Mouse (Mus musculus) spleen, adult 2 months (tissue): ENCODE measurements around the gene Dera. TPM values are rescaled to one million over a fixed set of nuclear protein-coding genes. Genes with fewer than 3 reads are reported as not detected.
A peak's percentile ranks its signal among the peaks of the same experiment; 100 is the strongest.
"Not testable (repeated sequence)": the region's sequence is repeated elsewhere in the genome, so short reads cannot be mapped to it uniquely, and the experiment has no call there.

Experiments
- DNase-seq, 2 experiments: peaks; one replicate each; pipeline versions ENCODE4 v3.0.0 to v3.0.0-alpha.2; 2012 to 2021; ENCODE audit warnings: low spot score in 2 of 2, low read depth in 1 of 2
- H3K27ac ChIP-seq: fragments of 200-500 bp; 2 replicates; pipeline ENCODE4 v1.5.1; 2012; ENCODE audit warnings: low read length, inconsistent platforms; ENCODE audit not compliant: insufficient read depth
- H3K27me3 ChIP-seq: fragments of 200-500 bp; 2 replicates; pipeline ENCODE4 v1.6.1; 2012; ENCODE audit warnings: mild to moderate bottlenecking, moderate library complexity, low read length, inconsistent platforms; ENCODE audit not compliant: control insufficient read depth, insufficient read depth
- H3K36me3 ChIP-seq: fragments of 200-500 bp; 2 replicates; pipeline ENCODE4 v1.6.1; 2012; ENCODE audit warnings: mild to moderate bottlenecking, low read length, inconsistent platforms; ENCODE audit not compliant: control insufficient read depth, insufficient read depth
- H3K4me1 ChIP-seq: fragments of 200-500 bp; 2 replicates; pipeline ENCODE4 v1.6.1; 2011; ENCODE audit warnings: inconsistent platforms; ENCODE audit not compliant: control insufficient read depth, insufficient read depth, insufficient read length
- H3K4me3 ChIP-seq: fragments of 200-500 bp; 2 replicates; pipeline ENCODE4 v1.5.1; 2011; ENCODE audit warnings: mild to moderate bottlenecking, inconsistent platforms; ENCODE audit not compliant: insufficient read depth, insufficient read length; ENCODE audit errors: extremely low read depth
- CTCF ChIP-seq: fragments of 200-500 bp; IDR thresholded peaks from 2 replicates; pipeline ENCODE4 v1.5.1; 2011; ENCODE audit warnings: mild to moderate bottlenecking, inconsistent platforms; ENCODE audit not compliant: insufficient read depth, insufficient read length, insufficient replicate concordance; ENCODE audit errors: extremely low read depth
- POLR2A ChIP-seq: fragments of 200-500 bp; IDR thresholded peaks from 2 replicates; pipeline ENCODE4 v1.6.1; 2011; ENCODE audit warnings: low read depth, low read length, inconsistent platforms
- WGBS: fragments of 180-500 bp; shearing (Covaris S2); methylation state at CpG from one replicate; pipeline ENCODE4 v1.1.7; 2018; 5-methylcytosine and 5-hydroxymethylcytosine counted together
- polyA plus RNA-seq: library from polyadenylated mRNA; depleted of rRNA; stranded (reverse); fragments of >200 nt; gene quantifications from 2 replicates; pipeline ENCODE4 v1.2.3, GENCODE M21; 2012; rRNA removed

Dera gene
- 7.2 and 7.8 TPM in 2 replicates for polyA plus RNA-seq

DNA sequence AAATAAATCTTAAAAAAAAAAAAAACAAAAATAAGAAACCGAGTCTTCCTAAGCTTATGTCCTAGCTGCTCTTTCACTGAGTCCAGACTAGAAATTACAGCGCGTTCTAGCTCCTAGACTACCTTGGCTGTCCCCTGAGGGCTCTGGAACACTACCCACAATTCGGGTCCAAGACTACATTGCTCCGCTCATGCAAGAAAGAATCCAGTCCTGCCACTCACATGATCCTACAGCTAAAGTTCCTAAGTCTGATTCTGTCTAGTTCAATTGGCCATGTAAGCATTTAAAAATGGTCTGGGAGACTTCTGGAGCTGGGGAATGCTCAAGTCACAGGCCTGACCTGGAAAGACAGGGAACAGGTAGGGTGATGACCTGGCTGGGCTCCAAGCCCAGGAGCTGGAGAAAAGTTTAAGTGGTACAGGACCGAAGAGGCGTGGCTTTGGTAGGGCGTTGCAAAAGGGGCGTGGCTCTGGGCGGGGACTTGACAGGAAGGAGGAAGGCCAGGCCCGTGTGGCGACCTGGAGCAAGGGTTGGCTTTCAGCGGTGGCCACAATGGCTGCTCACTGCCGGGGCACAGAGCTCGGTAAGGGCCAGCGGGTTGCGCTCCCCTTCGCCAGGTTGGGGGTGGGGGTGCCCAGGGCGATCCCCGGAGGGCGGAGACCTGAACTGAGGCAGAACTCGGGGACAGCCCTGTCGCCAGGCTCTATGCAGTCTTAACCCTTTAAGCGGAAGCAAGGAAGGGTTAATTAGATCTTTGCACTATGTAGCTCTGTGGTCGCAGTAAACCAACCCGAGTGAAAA is at the start of gene Dera:
TSS of gene Dera (plus strand) at position 491 of the 801 bp plus-strand sequence.
- peaks cover 2% of the 10 kb centered on the region; the same call in 1 of the 2 replicates for H3K4me1 ChIP-seq
- H3K27ac ChIP-seq: peak within 1 kb of the TSS; percentile 69
- no peaks in the 10 kb centered on the region; the same call in none of the 2 replicates for H3K36me3 ChIP-seq
- peak within 1 kb of the TSS; percentile 95 for H3K4me3 ChIP-seq
- no peaks in the 10 kb centered on the region for H3K27me3 ChIP-seq
- TF ChIP-seq POLR2A (peak; percentile 33; the same call in 1 of the 2 replicates), CTCF (no peak)
- WGBS: 17% methylated on average over 26 of the region's 26 CpGs
- DNase-seq: peak; percentile 63 to 87

DNA sequence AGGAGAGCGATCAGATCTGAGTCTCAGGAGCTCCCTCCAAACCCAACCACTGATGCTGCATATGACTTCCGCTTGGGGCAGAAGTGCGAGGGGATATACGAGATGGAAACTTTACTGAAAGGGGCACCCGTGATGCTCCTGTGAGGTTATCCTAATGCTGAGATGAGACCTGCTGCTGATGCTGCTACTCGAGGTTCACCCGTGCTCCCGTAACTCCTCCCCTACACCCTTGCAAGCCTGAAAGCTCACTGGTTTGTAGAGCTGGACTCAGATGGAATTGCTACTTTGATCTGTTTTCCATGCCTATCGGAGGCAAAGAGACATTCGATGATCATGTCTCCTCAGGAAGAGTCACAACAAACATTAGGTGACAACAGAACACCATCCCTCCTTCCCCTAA is 48.1 kb upstream of the Dera start:
- WGBS: 91% methylated on average over 10 of the region's 10 CpGs
- Histone ChIP-seq H3K36me3 (no peaks in the 10 kb centered on the region), H3K27ac (no peak overlapping the region), H3K4me1 (no peaks in the 10 kb centered on the region), H3K4me3 (no peak overlapping the region), H3K27me3 (no peaks in the 10 kb centered on the region)
- no peak for TF ChIP-seq CTCF
- TF ChIP-seq POLR2A: no peak
- no peak for DNase-seq

DNA sequence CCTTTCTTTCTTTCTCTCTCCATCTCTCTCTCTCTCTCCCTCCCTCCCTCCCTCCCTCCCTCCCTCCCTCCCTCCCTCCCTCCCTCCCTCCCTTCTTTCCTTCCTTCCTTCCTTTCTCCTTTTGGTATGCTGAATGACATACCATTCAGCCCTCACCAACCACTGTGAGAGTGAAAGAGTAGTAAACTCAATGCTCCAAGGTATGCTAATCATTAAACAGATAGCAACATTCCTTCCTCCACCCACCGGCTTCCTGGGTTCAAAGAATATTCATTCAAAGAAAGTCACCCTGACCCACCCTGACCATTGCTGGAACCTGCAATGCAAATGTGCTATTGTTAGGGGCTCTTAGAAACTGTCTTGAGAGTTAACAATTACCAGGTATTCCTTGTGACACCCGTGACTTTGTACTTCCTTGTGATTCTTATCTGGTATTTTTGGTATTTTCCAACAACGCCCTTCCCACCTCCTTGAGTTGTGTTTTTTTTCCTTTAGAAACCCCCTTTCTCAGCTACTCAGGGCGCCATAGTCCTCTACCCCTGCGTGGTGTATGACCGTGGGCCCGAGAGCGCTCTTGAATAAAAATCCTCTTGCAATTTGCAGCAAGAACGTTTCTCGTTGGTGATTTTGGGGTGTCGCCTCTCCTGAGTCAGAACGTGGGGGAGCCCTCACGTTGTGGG is 45.5 kb upstream of the Dera start:
- H3K4me3 ChIP-seq, DNase-seq, H3K36me3 ChIP-seq, H3K4me1 ChIP-seq, H3K27me3 ChIP-seq, H3K27ac ChIP-seq: not testable (repeated sequence)
- 89% methylated on average over 13 of the region's 13 CpGs for whole genome bisulfite sequencing

DNA sequence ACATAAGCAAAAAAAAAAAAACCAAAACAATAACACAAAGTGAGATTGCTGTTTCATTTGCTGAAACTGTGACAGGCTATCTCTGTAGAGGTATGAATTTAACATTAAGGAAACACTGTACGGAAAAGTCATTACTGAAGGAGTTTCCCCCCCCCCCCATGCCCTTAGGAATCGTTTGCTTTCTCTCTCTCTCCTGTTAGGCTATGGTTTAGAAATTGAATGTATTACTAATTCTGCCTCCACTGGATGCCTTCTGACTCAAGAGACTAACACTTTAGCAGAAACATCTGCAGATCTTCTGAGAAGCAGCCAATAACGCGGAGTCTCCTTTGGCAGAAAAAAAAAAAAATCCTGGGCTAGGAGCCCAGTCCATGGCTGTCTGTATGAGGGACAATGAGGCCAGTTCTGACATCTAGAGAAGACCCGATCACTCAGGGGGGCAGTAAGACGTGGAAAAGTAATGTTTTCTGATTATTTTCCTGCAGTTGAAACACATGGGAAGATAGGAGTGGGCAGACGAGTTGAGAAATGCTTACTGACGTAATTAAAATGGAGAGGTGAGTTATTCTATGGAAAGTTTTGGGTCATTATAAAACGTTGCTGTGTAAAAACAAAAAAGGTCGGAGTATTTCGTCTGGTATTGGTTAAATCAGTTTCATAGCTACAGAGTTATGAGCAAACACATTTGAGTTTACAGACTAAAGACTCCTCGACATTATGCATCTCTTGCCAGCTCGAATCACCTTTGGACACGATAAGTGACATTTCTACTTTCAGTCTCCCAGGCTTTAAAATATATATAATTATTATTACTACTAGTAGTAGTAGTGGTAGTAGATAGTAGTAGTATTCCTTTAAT is 43.9 kb upstream of the Dera start:
- H3K27ac ChIP-seq: no peak overlapping the region
- no peaks in the 10 kb centered on the region for H3K27me3 ChIP-seq
- 82% methylated on average over 14 of the region's 14 CpGs for WGBS
- H3K36me3 ChIP-seq: no peaks in the 10 kb centered on the region
- DNase-seq: no peak
- H3K4me3 ChIP-seq: no peak overlapping the region
- TF ChIP-seq POLR2A (no peak), CTCF (no peak)
- no peaks in the 10 kb centered on the region for H3K4me1 ChIP-seq

DNA sequence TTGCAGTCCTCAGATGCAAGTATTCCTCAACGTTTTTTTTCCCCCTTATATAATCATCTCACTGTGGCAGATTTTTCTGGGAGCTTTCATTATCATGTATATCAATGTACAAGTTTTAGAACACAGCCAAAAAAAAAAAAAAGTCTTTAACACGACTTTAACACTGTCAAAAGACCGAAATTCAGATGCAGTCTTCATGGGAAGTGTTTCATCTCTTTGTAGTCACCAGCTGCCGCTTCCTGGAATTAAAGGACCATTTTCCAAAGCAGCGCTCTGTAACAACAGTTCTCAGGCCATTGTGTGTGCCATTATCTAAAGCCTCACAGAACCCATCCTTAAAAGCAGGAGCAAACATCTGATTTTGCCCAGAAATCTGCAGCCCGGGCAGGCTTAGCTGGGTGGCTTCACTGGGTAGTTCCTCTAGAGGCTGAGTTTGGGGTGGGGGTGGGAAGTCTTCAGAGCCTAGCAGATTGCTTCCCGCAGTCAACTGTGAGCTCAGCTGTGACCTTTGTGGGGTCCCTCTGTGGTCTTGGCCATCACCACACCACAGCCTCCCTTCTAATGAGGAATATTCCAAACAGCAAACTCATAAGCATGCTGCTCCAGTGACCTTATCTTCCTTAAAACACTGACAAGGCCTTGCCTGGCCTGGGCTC is 41.6 kb upstream of the Dera start:
- Histone ChIP-seq H3K36me3 (no peaks in the 10 kb centered on the region), H3K27me3 (no peaks in the 10 kb centered on the region), H3K4me1 (no peaks in the 10 kb centered on the region), H3K27ac (no peak overlapping the region), H3K4me3 (no peak overlapping the region)
- TF ChIP-seq CTCF (no peak), POLR2A (no peak)
- WGBS: 72% methylated on average over 7 of the region's 7 CpGs
- DNase-seq: no peak

DNA sequence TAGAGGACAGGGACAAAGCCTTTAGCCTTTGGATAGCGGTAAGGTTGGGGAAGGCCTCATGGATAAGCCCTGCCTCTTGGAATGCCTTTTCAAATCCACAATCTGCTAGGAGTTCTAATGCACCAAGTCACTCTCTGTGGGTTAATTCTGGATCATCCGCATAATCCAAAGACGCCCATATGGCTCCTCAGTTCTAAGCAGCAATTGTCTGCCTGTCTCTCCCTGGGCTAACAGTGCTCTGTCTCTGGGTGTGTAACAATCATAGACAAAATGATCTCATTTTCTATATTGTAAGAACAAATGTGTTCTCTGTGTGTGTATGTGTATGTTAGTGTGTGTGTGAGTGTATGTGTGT is 41.1 kb upstream of the Dera start:
- no peaks in the 10 kb centered on the region for H3K4me1 ChIP-seq
- 97% methylated on average over 3 of the region's 3 CpGs for WGBS
- H3K36me3 ChIP-seq: no peaks in the 10 kb centered on the region
- H3K4me3 ChIP-seq: no peak overlapping the region
- TF ChIP-seq CTCF: no peak
- TF ChIP-seq POLR2A: no peak
- H3K27me3 ChIP-seq: no peaks in the 10 kb centered on the region
- DNase-seq: no peak
- no peak overlapping the region for H3K27ac ChIP-seq
